Mouse (Mus musculus) gastrocnemius, postnatal 4 days (tissue): Measurements from ENCODE around the gene D130040H23Rik. TPM values are rescaled to one million over a fixed set of nuclear protein-coding genes. Genes with fewer than 3 reads are reported as not detected.
"Not testable (repeated sequence)": the region's sequence is repeated elsewhere in the genome, so short reads cannot be mapped to it uniquely, and the experiment has no call there.

Experiments used
- DNase-seq, 2 experiments: peaks; one replicate each; pipeline ENCODE4 v3.0.0; 2021 to 2022; ENCODE audit warnings: low spot score in 2 of 2, mixed read lengths in 2 of 2
- long read RNA-seq, 2 experiments: library from polyadenylated mRNA; stranded (forward); transcript quantifications; one replicate each; pipeline ENCODE4 v2.0.0; 2021
- total RNA-seq, 2 experiments: library from RNA; stranded (reverse); gene quantifications; 2 replicates each; pipeline ENCODE4 v1.2.3; 2021

The D130040H23Rik gene
- total RNA-seq, result 1 to 10 TPM; 5.1 TPM
- long read RNA-seq, experiment 1, result 0 reads
- long read RNA-seq, experiment 2, result 0 reads

DNA sequence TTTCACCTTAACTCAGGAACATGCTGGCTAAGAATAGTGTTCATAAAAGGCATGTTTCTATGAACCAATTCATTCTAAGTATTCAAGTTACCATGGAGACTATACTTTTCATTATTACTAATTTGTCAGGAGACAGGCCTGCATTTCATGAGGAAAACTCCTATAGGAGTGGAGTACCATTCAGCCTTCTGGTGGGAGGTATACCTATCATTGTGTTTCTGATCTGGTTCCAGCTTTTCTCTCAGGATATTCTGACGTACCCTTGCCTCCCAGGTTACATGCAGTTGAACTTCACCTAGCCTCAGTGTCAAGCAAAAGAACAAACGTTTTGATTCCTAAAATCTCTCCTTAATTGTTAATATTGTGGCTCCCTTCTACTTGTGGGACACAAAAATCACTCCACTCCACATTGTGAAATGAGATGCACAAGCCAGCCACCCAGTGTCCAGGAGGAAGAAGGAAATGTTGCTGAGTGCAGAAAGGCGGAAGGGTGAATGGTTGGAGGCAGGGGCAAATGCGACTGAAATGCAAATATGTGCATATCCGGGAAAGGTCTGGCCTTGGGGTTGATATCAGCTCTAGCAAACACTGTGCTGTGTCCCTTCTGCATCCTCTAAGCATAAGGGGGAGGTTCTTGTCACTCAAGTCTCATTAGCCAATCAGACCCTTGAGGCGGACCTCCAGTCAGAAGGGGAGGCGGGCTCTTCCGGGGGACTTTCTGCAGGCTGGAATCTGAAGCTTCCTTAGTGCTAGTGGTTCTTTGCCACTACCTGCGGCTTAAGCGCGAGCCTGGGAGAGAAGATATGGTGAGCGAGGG is at the start of gene D130040H23Rik:
TSS of gene D130040H23Rik (plus strand) at position 695 of the 817 bp plus-strand sequence.
- DNase-seq, result peak; percentile 30 to 74

DNA sequence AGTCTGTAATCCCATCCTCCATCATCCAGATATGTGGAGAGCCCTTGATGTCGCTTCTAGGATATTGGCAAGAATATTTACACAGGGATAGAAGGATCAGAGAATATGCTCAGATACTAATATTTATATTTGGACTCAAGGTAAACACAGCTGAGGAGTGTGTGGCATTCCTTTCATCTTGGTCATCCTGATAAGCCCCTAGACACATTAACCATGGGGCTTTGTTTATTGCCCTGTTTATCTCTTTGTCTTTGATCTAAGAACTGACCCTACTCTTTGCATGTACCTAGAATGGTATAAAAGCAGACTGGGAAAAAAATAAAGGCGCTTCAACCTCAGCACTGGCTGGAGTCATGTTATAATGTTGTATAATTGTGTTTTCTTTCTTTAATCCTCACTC is 28.3 kb upstream of the D130040H23Rik start:
- no peak for DNase-seq

DNA sequence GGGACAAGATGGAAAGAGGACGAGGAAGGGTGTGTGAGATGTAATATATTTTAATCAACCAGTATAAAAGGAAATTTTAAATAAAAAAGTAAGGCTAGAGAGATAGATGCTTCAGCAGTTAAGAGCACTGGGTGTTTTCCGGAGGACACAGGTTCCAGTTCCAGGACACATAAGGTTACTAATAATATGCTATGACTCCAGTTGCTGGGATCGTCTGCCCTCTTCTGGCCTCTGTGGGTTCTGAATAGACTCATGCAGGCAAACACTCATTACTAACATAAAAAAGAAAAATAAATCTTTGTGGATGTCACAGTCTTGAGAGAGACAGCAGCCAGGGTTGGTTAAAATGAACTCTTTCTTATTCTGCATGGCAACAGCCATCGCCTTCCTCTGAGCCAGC is 2.4 kb upstream of the D130040H23Rik start:
- DNase-seq, result no peak

DNA sequence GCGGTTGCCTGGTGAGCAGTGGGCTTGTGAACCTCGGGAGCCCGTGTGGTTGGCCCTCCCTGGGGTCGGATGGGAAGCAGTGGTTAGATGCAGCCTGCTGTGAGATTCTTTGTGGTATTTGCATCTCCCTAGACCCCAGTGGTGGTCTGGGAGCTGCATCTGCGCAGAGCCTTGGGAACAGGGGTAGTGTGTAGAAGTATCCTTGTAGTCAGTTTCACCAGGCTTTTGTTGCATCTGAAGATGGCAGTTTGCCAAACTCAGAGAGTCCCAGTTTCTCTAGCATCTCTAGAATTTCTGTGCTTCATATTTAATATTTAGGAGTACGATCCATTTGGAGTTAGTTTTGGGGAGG is 299 bp downstream of the D130040H23Rik start:
- no peak for DNase-seq

DNA sequence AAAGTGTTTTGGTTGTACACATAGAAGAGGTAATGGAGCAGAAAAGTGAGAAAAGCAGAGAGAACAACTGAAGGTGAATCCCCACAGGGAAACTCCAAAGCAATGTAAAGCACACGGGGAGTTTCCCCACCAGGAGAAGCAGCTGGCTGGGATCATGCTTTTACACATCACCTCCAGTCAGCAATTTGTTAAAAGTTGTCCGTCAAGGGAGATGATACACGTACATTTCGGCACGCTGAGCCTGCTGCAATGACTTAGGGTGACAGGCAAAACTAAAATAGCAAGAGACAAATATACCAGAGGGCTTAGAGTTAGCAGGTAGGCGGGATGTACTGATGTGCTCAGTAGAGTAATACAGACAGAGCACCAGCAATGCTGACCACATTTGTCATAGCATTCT is 1.6 kb downstream of the D130040H23Rik start:
- DNase-seq, result no peak

DNA sequence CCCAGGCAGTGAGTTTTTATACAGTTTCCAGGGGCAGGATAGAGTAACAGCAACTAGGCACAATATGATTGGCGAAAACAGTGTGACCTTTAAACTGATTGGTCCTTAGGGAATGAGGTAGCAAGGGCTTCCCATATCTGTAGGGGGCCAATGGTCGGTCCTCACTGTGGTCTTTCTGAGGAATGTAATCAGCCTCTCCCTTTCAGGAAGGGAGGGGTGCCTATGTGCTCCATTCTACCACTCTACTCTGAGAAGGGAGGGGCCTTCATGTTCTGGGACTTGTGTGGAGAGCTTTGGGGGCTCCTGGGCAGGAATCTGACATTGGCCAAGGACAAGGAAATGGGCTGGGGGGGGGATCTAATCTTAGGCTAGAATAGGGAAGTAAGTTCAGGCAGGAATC is 53.9 kb downstream of the D130040H23Rik start:
- DNase-seq, result no peak

DNA sequence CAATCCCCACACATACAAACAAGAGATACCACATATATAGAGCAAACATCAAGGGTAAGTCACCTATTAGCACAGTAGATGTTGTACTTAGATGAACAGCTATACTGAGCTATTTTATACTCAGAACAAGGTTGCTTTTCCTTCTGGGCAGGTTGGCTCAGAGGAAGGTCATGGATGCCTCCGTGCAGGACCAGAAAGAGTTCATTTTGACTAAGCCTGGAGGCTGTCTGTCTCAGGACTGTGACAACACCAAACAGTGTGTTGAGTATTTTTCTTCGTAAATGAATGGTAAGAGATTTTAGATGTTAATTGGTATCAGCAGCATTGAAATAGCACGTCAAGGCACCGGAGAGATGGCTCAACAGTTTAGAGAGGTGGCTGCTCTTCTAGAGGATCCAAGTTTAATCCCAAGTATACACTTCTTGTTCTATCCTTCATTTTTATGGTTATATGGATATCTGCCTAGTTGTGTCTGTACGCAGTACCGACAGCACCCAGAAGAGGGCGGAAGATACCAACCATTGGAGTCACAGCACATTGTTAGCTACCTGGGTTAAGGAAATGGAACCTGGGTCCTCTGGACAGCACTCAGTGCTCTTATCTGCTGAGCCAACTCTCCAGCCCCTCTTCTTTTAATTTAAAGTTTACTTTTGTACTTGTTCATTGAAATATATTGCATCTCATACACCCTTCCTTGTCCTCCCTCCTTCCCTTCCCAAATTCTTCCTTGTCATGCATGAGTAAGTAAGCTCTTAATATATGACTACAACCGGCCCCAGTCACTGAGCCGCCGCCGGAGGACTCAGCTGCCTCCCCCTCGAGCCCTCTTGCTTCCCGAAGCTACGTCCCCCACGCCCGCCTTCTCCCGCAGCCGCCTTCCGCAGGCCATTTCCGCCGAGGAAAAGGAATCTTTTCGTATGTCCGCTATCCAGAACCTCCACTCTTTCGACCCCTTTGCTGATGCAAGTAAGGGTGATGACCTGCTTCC is 57.7 kb downstream of the D130040H23Rik start:
- DNase-seq, result peak; percentile 42 to 68

DNA sequence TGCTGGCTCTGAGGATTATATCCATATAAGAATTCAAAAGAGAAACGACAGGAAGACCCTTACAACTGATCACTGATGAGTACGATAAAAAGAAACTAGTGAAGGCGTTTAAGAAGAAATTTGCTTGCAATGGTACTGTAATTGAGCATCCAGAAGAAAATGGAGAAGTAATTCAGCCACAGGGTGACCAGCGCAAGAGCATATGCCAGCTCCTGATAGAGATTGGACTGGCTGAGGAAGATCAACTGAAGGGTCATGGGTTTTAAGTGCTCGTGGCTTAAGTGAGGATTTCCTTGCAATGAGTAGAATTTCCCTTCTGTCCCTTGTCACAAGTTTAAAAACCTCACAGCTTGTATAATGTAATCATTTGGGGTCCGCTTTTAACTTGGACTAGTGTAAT is 58.4 kb downstream of the D130040H23Rik start:
- DNase-seq, result not testable (repeated sequence)

Other genes starting within 250 kb of the D130040H23Rik start
- gene Zfp930, start 62.0 kb upstream of the D130040H23Rik start, total RNA-seq, result 10 to 100 TPM in 1 of 2 experiments, 1 to 10 TPM in 1; 9.2 to 10.6 TPM
- gene Gm9495, start 182.5 kb downstream of the D130040H23Rik start, total RNA-seq, result not detected